In the genomic region with DNA sequence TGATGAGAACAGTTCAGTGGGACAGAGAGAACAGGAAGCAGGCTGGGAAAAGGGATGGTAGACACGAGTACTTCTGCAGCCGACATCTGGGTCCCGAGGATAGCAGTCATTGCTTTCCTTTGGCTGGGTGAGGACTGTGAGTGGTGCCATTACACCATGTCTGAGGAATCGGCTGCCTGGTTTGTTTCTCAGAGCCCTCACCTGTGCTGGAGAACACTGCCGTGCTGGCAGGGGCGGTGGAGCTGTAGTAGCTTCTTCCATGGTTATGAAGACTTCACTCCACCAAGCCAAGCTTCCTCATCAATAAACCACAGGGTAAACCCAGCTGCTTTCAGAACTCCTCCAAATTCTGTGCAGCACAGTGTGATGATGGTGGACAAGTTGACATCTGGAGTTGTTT, we compare ENCODE assay signal across 28 mouse cellular contexts.
DNase-seq lines count a peak whose midpoint lies in the region; ATAC-seq and TF ChIP-seq lines count a peak whose summit lies in the region.
"Had no signal": no experiment of that assay in that cellular context is flagged by ENCODE, and none has a peak within 500 bp of the region (broad histone marks: within the 10 kb centered on the region; RNA-seq: fewer than 3 reads in every experiment).

No protein-coding gene starts in this region.

- H3K36me3 ChIP-seq in midbrain, embryonic 16.5 days (ENCODE audit: control insufficient read depth, insufficient read depth, low read length), result no peaks in the 10 kb centered on the region
- H3K36me3 ChIP-seq in midbrain, embryonic 15.5 days (replicated peaks), result no peaks in the 10 kb centered on the region
- H3K36me3 ChIP-seq: embryonic facial prominence, embryonic 10.5 days; embryonic facial prominence, embryonic 13.5 days; forebrain, embryonic 12.5 days; hindbrain, embryonic 10.5 days; hindbrain, embryonic 15.5 days had no signal

- DNase-seq in heart, adult 11 months, result peak; percentile 90
- no peak for DNase-seq in heart, postnatal 25 days (ENCODE audit: low spot score)
- no peak for DNase-seq in layer of hippocampus, adult 2 months (ENCODE audit: low spot score in 2 of 2)
- DNase-seq in layer of hippocampus, adult 8-10 months (ENCODE audit: low spot score in 2 of 2), result no peak
- no peak for DNase-seq in kidney, adult 18-20 months
- DNase-seq: adrenal gland, adult 2 months; adrenal gland, postnatal 14 days; cerebellum, adult 11 months; cerebellum, adult 2 months; cerebellum, adult 9-11 months; cerebellum, postnatal 25 days; embryo, embryonic 11 days; forebrain, postnatal 0 days; gastrocnemius, postnatal 10 days; gastrocnemius, postnatal 36 days; heart, postnatal 36 days had no signal

- H3K27ac ChIP-seq in layer of hippocampus, adult 2 months, result peak overlapping the region; percentile 18; the same call in 1 of the 2 replicates
- 0 out of 2 replicates have a peak overlapping the region, but pooled peaks have one; percentile 8 for H3K27ac ChIP-seq in midbrain, embryonic 16.5 days (ENCODE audit: low read length)
- H3K27ac ChIP-seq in midbrain, embryonic 15.5 days, result no peak overlapping the region
- H3K27ac ChIP-seq: embryonic facial prominence, embryonic 10.5 days; embryonic facial prominence, embryonic 13.5 days; forebrain, embryonic 12.5 days; hindbrain, embryonic 10.5 days; hindbrain, embryonic 15.5 days had no signal

- no peaks in the 10 kb centered on the region for H3K4me1 ChIP-seq in midbrain, embryonic 16.5 days (ENCODE audit: control insufficient read depth, insufficient read depth, low read length)
- H3K4me1 ChIP-seq in midbrain, embryonic 15.5 days, result no peaks in the 10 kb centered on the region
- H3K4me1 ChIP-seq: embryonic facial prominence, embryonic 10.5 days; hindbrain, embryonic 10.5 days had no signal

- no peaks in the 10 kb centered on the region for H3K9me3 ChIP-seq in midbrain, embryonic 16.5 days (replicated peaks; ENCODE audit: control insufficient read depth, low read length, poor library complexity, severe bottlenecking)
- no peaks in the 10 kb centered on the region for H3K9me3 ChIP-seq in midbrain, embryonic 15.5 days
- H3K9me3 ChIP-seq: embryonic facial prominence, embryonic 10.5 days; embryonic facial prominence, embryonic 13.5 days; forebrain, embryonic 12.5 days; hindbrain, embryonic 10.5 days; hindbrain, embryonic 15.5 days had no signal

- TF ChIP-seq CTCF in layer of hippocampus, adult 2 months (conservative IDR thresholded peaks at IDR 0.05), result no peak

- no peak for ATAC-seq in midbrain, embryonic 16.5 days
- no peak for ATAC-seq in midbrain, embryonic 15.5 days (replicated peaks)
- peak; percentile 14; the same call in 1 of the 2 replicates for ATAC-seq in megakaryocyte progenitor cell, adult 5-6 weeks (replicated peaks; ENCODE audit: poor library complexity)
- ATAC-seq: CD4-positive, CD25-positive, alpha-beta regulatory T cell, adult 4 months; forebrain, postnatal 0 days; inflammation-experienced regulatory T-cells, adult 6 months had no signal

- WGBS in midbrain, embryonic 16.5 days, result 88% methylated on average over 6 of the region's 6 CpGs
- 91% methylated on average over 6 of the region's 6 CpGs for WGBS in midbrain, embryonic 15.5 days

- no peak overlapping the region for H3K4me3 ChIP-seq in layer of hippocampus, adult 2 months
- no peak overlapping the region for H3K4me3 ChIP-seq in midbrain, embryonic 16.5 days (ENCODE audit: low read depth, low read length)
- no peak overlapping the region for H3K4me3 ChIP-seq in midbrain, embryonic 15.5 days
- H3K4me3 ChIP-seq: embryonic facial prominence, embryonic 10.5 days; embryonic facial prominence, embryonic 13.5 days; erythroblast, embryonic 14.5 days; forebrain, embryonic 12.5 days; hindbrain, embryonic 10.5 days; hindbrain, embryonic 15.5 days had no signal

- H3K9ac ChIP-seq in midbrain, embryonic 16.5 days (ENCODE audit: low read depth, low read length), result no peak overlapping the region
- H3K9ac ChIP-seq in midbrain, embryonic 15.5 days, result no peak overlapping the region
- H3K9ac ChIP-seq: embryonic facial prominence, embryonic 13.5 days; forebrain, embryonic 12.5 days; forebrain, postnatal 0 days; hindbrain, embryonic 15.5 days had no signal

- intact Hi-C loops in heart, postnatal 25 days (cut with DNase I), result no loop called here

- no peaks in the 10 kb centered on the region for H3K27me3 ChIP-seq in midbrain, embryonic 16.5 days (ENCODE audit: control insufficient read depth, insufficient read depth, low read depth, low read length)
- no peaks in the 10 kb centered on the region for H3K27me3 ChIP-seq in midbrain, embryonic 15.5 days (replicated peaks)
- H3K27me3 ChIP-seq: embryonic facial prominence, embryonic 13.5 days; forebrain, embryonic 12.5 days; hindbrain, embryonic 15.5 days had no signal

- no peak overlapping the region for H3K4me2 ChIP-seq in midbrain, embryonic 16.5 days (ENCODE audit: low read length)
- no peak overlapping the region for H3K4me2 ChIP-seq in midbrain, embryonic 15.5 days
- H3K4me2 ChIP-seq: embryonic facial prominence, embryonic 13.5 days; forebrain, embryonic 12.5 days; heart, embryonic 11.5 days; hindbrain, embryonic 15.5 days had no signal
